Mouse (Mus musculus) stomach, postnatal 0 days (tissue): Measurements from ENCODE around the gene Slc5a3. TPM values are rescaled to one million over a fixed set of nuclear protein-coding genes. Genes with fewer than 3 reads are reported as not detected.

Source experiments
- ATAC-seq: fragments of 200-750 bp; cut with Nextera tagmentation; 2 replicates; pipeline ENCODE4 v1.8.0; 2017; ENCODE audit not compliant: low FRiP score, low TSS enrichment
- DNase-seq: peaks from one replicate; pipeline ENCODE4 v3.0.0-alpha.2; 2016; ENCODE audit warnings: low spot score
- H3K27ac ChIP-seq: fragments of 300-500 bp; sonication (generic); replicated peaks from 2 replicates; pipeline ENCODE4 v1.5.1; 2014; ENCODE audit warnings: mild to moderate bottlenecking, control low read depth
- H3K27me3 ChIP-seq: fragments of 300-500 bp; sonication (generic); 2 replicates; pipeline ENCODE4 v1.6.1; 2014; ENCODE audit warnings: low read length; ENCODE audit not compliant: control insufficient read depth, insufficient read depth
- H3K36me3 ChIP-seq: fragments of 300-500 bp; sonication (generic); 2 replicates; pipeline ENCODE4 v1.6.1; 2014; ENCODE audit warnings: low read length, mixed read lengths; ENCODE audit not compliant: control insufficient read depth, insufficient read depth
- H3K4me1 ChIP-seq: fragments of 300-500 bp; sonication (generic); replicated peaks from 2 replicates; pipeline ENCODE4 v1.6.1; 2014; ENCODE audit warnings: antibody characterized with exemption; ENCODE audit not compliant: control insufficient read depth, insufficient read depth
- H3K4me2 ChIP-seq: fragments of 300-500 bp; sonication (generic); replicated peaks from 2 replicates; pipeline ENCODE4 v1.6.1; 2014; ENCODE audit warnings: low read depth, mild to moderate bottlenecking, control low read depth, moderate library complexity
- H3K4me3 ChIP-seq: fragments of 300-500 bp; sonication (generic); 2 replicates; pipeline ENCODE4 v1.5.1; 2014; ENCODE audit warnings: low read depth, low read length, control low read depth
- H3K9ac ChIP-seq: fragments of 300-500 bp; sonication (generic); 2 replicates; pipeline ENCODE4 v1.6.1; 2014; ENCODE audit warnings: mild to moderate bottlenecking, low read length, control low read depth, mixed read lengths
- H3K9me3 ChIP-seq: fragments of 300-500 bp; sonication (generic); 2 replicates; pipeline ENCODE4 v1.6.1; 2016; ENCODE audit warnings: low read length; ENCODE audit not compliant: control insufficient read depth
- CTCF ChIP-seq: IDR thresholded peaks from 2 replicates; pipeline ENCODE4 v1.5.1; 2016; ENCODE audit warnings: antibody characterized with exemption, low read depth, mild to moderate bottlenecking, moderate library complexity
- EP300 ChIP-seq: optimal IDR thresholded peaks from 2 replicates; pipeline ENCODE3; 2016; ENCODE audit warnings: antibody characterized with exemption
- WGBS: fragments of 180-500 bp; shearing (Covaris S2); extraction: QIAGEN DNeasy Blood & Tissue Kit; methylation state at CpG from one replicate; pipeline ENCODE4 v1.1.7; 2014; 5-methylcytosine and 5-hydroxymethylcytosine counted together
- polyA plus RNA-seq: library from polyadenylated mRNA; unstranded; fragments of >200 nt; fragmentation: Nextera tagmentation; extraction: Ambion mirVana; gene quantifications from 2 replicates; pipeline ENCODE4 v1.2.1, GENCODE M21; 2015

Slc5a3 gene
- polyA plus RNA-seq, 1 experiment from 2014 or later, result 1.9 TPM

GRCm38 (mm10) chr16:92136275-92136674 is 78.2 kb downstream of the Slc5a3 start:
- no peak overlapping the region for H3K4me2 ChIP-seq
- H3K27ac ChIP-seq, result no peak overlapping the region
- no peaks in the 10 kb centered on the region for H3K36me3 ChIP-seq
- no peaks in the 10 kb centered on the region for H3K4me1 ChIP-seq
- DNase-seq (no peak), ATAC-seq (no peak)
- H3K27me3 ChIP-seq, result no peaks in the 10 kb centered on the region
- TF ChIP-seq CTCF (peak; percentile 27), EP300 (no peak)
- H3K9ac ChIP-seq, result no peak overlapping the region
- no peak overlapping the region for H3K4me3 ChIP-seq
- 92% methylated on average over 15 of the region's 15 CpGs for WGBS
- H3K9me3 ChIP-seq, result no peaks in the 10 kb centered on the region

Other genes starting within 250 kb of the Slc5a3 start
- gene Mrps6, start 52 bp upstream of the Slc5a3 start, polyA plus RNA-seq, result 86.6 and 91.6 TPM in 2 replicates
- gene Gm49711, start within 50 bp of the Slc5a3 start, polyA plus RNA-seq, result 0.08 and 0.17 TPM in 2 replicates
- gene Kcne2, start 234.1 kb downstream of the Slc5a3 start, polyA plus RNA-seq, result 29.8 and 37.9 TPM in 2 replicates
- 119 and 122 TPM in 2 replicates for gene Smim11, start 243.0 kb downstream of the Slc5a3 start, polyA plus RNA-seq